Mouse (Mus musculus): Measurements from ENCODE around the gene Atxn2.

DNA sequence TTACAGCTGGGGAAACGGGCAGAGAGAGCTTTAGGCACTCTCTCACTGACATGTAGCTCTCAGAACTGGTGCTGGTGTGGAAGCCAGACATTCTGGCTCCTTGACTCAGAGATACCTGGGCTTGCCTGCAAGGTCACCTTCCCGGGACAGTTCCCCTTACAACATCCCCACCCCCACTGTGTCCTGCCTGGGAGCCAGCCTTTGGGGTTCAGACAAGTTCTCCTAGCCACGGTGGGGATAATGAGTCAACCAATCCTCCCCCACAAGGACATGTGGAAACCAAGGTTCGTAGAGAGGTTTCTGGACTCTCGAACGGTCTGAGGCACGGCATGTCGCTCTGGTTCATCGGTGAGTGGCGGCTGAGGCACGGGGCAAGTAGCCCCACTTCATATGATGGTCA lies 145.6 kb downstream of the Atxn2 start:
- TF ChIP-seq CTCF (IDR thresholded peaks at IDR 0.05; ENCODE audit: borderline replicate concordance, control insufficient read depth, extremely low read depth, insufficient read depth, low read length, poor library complexity): no peak
- TF ChIP-seq POLR2A (IDR thresholded peaks at IDR 0.05; ENCODE audit: control insufficient read depth, extremely low read depth, insufficient read depth, low read length, poor library complexity): no peak

All from thymus, adult 2 months (tissue).